Mouse (Mus musculus): ENCODE results near the gene Cpxm2.

The Cpxm2 gene

GRCm38 (mm10) chr7:132128687-132129086 lies 25.9 kb downstream of the Cpxm2 start:
- DNase-seq: no peak

GRCm38 (mm10) chr7:132124948-132125347 lies 29.6 kb downstream of the Cpxm2 start:
- DNase-seq: no peak

GRCm38 (mm10) chr7:132123211-132123610 lies 31.3 kb downstream of the Cpxm2 start:
- DNase-seq: no peak

GRCm38 (mm10) chr7:132119817-132120216 lies 34.7 kb downstream of the Cpxm2 start:
- DNase-seq: no peak

GRCm38 (mm10) chr7:132111770-132112169 lies 42.8 kb downstream of the Cpxm2 start:
- DNase-seq: no peak

GRCm38 (mm10) chr7:132110308-132110707 lies 44.2 kb downstream of the Cpxm2 start:
- DNase-seq: no peak

- DNase-seq: no peak
Measured at GRCm38 (mm10) chr7:132106891-132107290, 47.6 kb downstream of the Cpxm2 start.

- no peak for DNase-seq
Measured at GRCm38 (mm10) chr7:132105326-132105725, 49.2 kb downstream of the Cpxm2 start.

GRCm38 (mm10) chr7:132098441-132098840 lies 56.1 kb downstream of the Cpxm2 start:
- no peak for DNase-seq

GRCm38 (mm10) chr7:132094666-132095065 lies 59.9 kb downstream of the Cpxm2 start:
- no peak for DNase-seq

GRCm38 (mm10) chr7:132091551-132091950 lies 63.0 kb downstream of the Cpxm2 start:
- no peak for DNase-seq

- no peak for DNase-seq
Measured at GRCm38 (mm10) chr7:132088606-132089005, 65.9 kb downstream of the Cpxm2 start.

GRCm38 (mm10) chr7:132088181-132088580 lies 66.4 kb downstream of the Cpxm2 start:
- no peak for DNase-seq

GRCm38 (mm10) chr7:132075825-132076224 lies 78.7 kb downstream of the Cpxm2 start:
- no peak for DNase-seq

- no peak for DNase-seq
Measured at GRCm38 (mm10) chr7:132074503-132074902, 80.0 kb downstream of the Cpxm2 start.

GRCm38 (mm10) chr7:132070877-132071625 lies 83.5 kb downstream of the Cpxm2 start:
- no peak for DNase-seq

- DNase-seq: no peak
Measured at GRCm38 (mm10) chr7:132067951-132068350, 86.6 kb downstream of the Cpxm2 start.

GRCm38 (mm10) chr7:132067511-132067910 lies 87.0 kb downstream of the Cpxm2 start:
- DNase-seq: no peak

GRCm38 (mm10) chr7:132060116-132060515 lies 94.4 kb downstream of the Cpxm2 start:
- no peak for DNase-seq

GRCm38 (mm10) chr7:132056565-132056964 lies 98.0 kb downstream of the Cpxm2 start:
- no peak for DNase-seq

- no peak for DNase-seq
Measured at GRCm38 (mm10) chr7:132046662-132047061, 107.9 kb downstream of the Cpxm2 start.

GRCm38 (mm10) chr7:132031940-132032531 lies 122.5 kb downstream of the Cpxm2 start:
- no peak for DNase-seq

- no peak for DNase-seq
Measured at GRCm38 (mm10) chr7:132026671-132027070, 127.9 kb downstream of the Cpxm2 start.

GRCm38 (mm10) chr7:132025591-132025990 lies 128.9 kb downstream of the Cpxm2 start:
- no peak for DNase-seq

GRCm38 (mm10) chr7:132015933-132016332 lies 138.6 kb downstream of the Cpxm2 start:
- no peak for DNase-seq
